Mouse (Mus musculus) forebrain, embryonic 13.5 days (tissue): ENCODE data around the gene Dapp1. TPM values are rescaled to one million over a fixed set of nuclear protein-coding genes. Genes with fewer than 3 reads are reported as not detected.

Experiments used
- ATAC-seq: fragments of 200-750 bp; cut with Nextera tagmentation; 2 replicates; pipeline ENCODE4 v1.8.0; 2017
- H3K27ac ChIP-seq: fragments of 300-500 bp; sonication (generic); 2 replicates; pipeline ENCODE4 v1.5.1; 2015; ENCODE audit warnings: inconsistent platforms, mild to moderate bottlenecking, moderate library complexity
- H3K27me3 ChIP-seq: fragments of 300-500 bp; sonication (generic); 2 replicates; pipeline ENCODE4 v1.6.1; 2015; ENCODE audit warnings: mild to moderate bottlenecking, inconsistent platforms
- H3K36me3 ChIP-seq: fragments of 300-500 bp; sonication (generic); 2 replicates; pipeline ENCODE4 v1.6.1; 2015; ENCODE audit warnings: mild to moderate bottlenecking, inconsistent platforms; ENCODE audit not compliant: poor library complexity, severe bottlenecking
- H3K4me1 ChIP-seq: fragments of 300-500 bp; sonication (generic); 2 replicates; pipeline ENCODE4 v1.6.1; 2015; ENCODE audit warnings: inconsistent platforms
- H3K4me2 ChIP-seq: fragments of 300-500 bp; sonication (generic); 2 replicates; pipeline ENCODE4 v1.6.1; 2015; ENCODE audit warnings: inconsistent platforms, mild to moderate bottlenecking, moderate library complexity
- H3K4me3 ChIP-seq: fragments of 300-500 bp; sonication (generic); 2 replicates; pipeline ENCODE4 v1.5.1; 2015; ENCODE audit warnings: mild to moderate bottlenecking, inconsistent platforms
- H3K9ac ChIP-seq: fragments of 300-500 bp; sonication (generic); 2 replicates; pipeline ENCODE4 v1.6.1; 2015; ENCODE audit warnings: mild to moderate bottlenecking, inconsistent platforms
- H3K9me3 ChIP-seq: fragments of 300-500 bp; sonication (generic); replicated peaks from 2 replicates; pipeline ENCODE4 v1.6.1; 2016; ENCODE audit warnings: inconsistent platforms
- WGBS: fragments of 180-500 bp; shearing (Covaris S2); methylation state at CpG from one replicate; pipeline ENCODE4 v1.1.7; 2015; 5-methylcytosine and 5-hydroxymethylcytosine counted together
- polyA plus RNA-seq: library from polyadenylated mRNA; unstranded; fragments of >200 nt; fragmentation: Nextera tagmentation; extraction: Ambion mirVana; gene quantifications from 2 replicates; pipeline ENCODE4 v1.2.1, GENCODE M21; 2015

Dapp1 gene
- polyA plus RNA-seq, 1 experiment from 2014 or later, result 3.9 TPM

DNA sequence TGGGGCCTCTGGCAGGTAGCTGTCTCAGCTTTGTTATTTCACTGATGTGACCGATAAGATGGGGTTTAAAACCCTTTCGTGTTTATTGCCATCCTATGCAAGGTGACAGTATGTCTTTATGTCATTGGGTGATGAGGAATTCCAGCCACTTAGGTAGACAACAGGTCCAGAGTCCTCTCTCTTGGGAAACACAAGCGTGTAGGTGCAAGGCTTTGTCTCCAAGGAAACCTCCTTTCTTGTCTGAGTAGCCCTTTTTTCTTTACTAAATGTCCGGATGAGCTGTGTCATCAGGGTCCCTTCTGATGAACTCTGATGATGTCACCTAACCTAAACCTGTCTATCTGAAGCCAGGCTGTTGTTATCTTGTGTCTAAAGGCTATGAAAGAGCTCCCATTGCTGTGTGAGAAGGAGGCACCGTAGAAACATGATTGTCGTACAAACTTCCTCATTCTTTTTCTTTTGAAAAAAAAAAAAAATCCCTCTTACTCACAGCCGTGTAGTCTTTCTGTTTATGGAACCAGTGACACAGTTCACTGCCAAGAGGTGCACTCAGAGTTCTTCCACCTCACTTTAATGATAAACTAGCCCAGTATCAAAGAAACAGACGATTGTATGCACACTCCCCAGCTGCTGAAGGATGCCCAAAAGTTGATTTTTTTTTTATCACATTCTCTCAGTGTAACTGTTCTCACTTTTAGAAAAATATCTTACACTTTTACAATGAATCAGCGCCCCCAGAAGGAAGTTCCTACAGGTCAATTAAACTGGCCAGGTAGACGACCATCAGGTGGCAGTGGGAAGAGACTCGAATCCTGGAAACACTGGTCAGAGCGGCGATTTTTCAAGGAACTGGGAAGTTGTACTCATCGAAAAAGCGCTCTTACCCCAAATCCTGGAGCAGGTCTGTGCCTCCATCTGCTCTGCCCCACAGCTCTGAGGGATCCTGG lies 637 bp downstream of the Dapp1 start:
- Histone ChIP-seq H3K27ac (no peak overlapping the region), H3K4me3 (peak overlapping the region; percentile 25), H3K36me3 (no peaks in the 10 kb centered on the region), H3K9ac (peak overlapping the region; percentile 64), H3K4me1 (peaks cover 24% of the 10 kb centered on the region), H3K4me2 (peak overlapping the region; percentile 55), H3K9me3 (no peaks in the 10 kb centered on the region), H3K27me3 (no peaks in the 10 kb centered on the region)
- 32% methylated on average over 15 of the region's 15 CpGs for WGBS
- no peak for ATAC-seq

DNA sequence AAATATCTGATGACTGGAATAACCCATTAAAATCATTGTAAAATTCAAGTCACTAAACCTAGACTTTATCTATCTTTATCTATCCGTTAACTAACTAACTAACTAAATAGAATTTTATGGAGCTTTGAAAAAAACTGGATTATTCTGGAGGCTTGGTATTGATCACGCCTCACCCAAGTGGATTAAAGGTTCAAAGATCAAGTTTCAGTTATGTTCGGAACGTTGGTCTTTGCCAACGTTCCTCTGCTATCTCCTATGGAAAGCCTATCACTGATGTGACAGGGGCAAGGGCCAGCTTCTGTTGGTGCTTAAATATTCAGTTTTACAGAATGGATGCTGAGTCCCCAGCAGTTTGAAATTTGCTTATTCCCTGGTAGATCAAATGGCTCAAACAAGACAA lies 3.1 kb downstream of the Dapp1 start:
- no peak overlapping the region for H3K9ac ChIP-seq
- peaks cover 24% of the 10 kb centered on the region for H3K4me1 ChIP-seq
- ATAC-seq, result no peak
- no peak overlapping the region for H3K4me3 ChIP-seq
- no peak overlapping the region for H3K27ac ChIP-seq
- no peak overlapping the region for H3K4me2 ChIP-seq
- WGBS, result 59% methylated on average over 5 of the region's 5 CpGs
- H3K27me3 ChIP-seq, result no peaks in the 10 kb centered on the region
- no peaks in the 10 kb centered on the region for H3K36me3 ChIP-seq
- H3K9me3 ChIP-seq, result no peaks in the 10 kb centered on the region

DNA sequence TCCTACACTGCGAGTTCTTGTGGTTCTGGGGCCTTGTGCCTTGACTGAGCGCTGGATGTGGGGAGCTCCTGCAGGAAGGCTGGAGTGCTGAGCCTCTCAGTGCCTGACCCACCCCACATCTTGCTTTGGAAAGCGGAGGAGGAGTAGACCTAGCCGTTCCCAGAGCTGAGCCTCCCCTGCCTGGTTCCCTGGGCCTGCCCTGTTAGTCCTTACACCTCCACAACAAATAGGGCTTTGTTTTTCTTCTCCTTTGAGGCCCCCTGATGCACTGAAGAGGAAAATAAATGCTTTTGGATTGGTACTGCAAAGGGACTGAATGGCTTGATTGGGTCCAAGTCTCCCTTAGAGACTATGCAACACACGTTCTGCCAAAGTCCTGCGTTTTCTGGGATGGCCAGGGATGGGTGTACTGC lies 3.7 kb downstream of the Dapp1 start:
- ATAC-seq, result peak; percentile 87
- H3K4me3 ChIP-seq, result no peak overlapping the region
- H3K9me3 ChIP-seq, result no peaks in the 10 kb centered on the region
- 12% methylated on average over 6 of the region's 6 CpGs for WGBS
- no peak overlapping the region for H3K9ac ChIP-seq
- H3K4me2 ChIP-seq, result peak overlapping the region; percentile 2; the same call in 1 of the 2 replicates
- H3K27me3 ChIP-seq, result no peaks in the 10 kb centered on the region
- H3K27ac ChIP-seq, result peak overlapping the region; percentile 62
- peaks cover 24% of the 10 kb centered on the region for H3K4me1 ChIP-seq
- no peaks in the 10 kb centered on the region for H3K36me3 ChIP-seq

DNA sequence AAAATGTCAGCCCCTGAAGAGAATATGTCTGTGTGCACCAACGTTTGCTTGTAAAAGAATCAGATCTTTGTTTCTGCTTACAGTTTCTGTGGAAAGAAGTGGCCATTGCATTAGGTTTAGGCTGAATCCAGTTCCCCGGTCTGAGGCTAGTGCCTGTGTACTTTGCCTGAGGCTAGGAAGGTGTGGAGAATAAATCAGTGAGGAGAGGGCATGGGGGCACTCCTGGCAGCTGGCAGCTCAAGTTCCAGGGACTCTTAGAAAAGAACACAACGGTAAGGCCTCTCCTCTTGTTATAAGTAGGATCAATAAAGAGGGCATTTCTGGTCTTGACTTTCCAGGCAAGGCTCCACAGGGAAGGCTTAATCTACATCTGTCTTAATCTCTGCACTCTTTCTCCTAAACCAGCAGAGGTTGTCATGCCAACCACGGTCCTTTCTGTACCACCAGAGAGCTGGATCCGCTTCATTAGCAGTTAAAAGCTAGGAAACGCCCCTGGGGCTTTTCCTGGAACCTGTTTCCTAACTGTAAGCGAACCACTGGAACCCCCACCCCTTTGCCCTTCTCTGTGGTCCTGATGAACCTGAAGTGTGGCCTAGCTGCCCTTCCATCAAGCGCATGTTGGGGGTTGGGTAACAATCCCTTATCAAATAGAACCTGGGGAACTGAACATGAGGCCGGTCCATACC lies 4.3 kb downstream of the Dapp1 start:
- Histone ChIP-seq H3K4me3 (no peak overlapping the region), H3K36me3 (no peaks in the 10 kb centered on the region), H3K27ac (peak overlapping the region; percentile 62), H3K4me1 (peaks cover 24% of the 10 kb centered on the region), H3K9ac (no peak overlapping the region), H3K27me3 (no peaks in the 10 kb centered on the region), H3K4me2 (peak overlapping the region; percentile 2; the same call in 1 of the 2 replicates), H3K9me3 (no peaks in the 10 kb centered on the region)
- 15% methylated on average over 9 of the region's 9 CpGs for WGBS
- ATAC-seq, result peak; percentile 62

DNA sequence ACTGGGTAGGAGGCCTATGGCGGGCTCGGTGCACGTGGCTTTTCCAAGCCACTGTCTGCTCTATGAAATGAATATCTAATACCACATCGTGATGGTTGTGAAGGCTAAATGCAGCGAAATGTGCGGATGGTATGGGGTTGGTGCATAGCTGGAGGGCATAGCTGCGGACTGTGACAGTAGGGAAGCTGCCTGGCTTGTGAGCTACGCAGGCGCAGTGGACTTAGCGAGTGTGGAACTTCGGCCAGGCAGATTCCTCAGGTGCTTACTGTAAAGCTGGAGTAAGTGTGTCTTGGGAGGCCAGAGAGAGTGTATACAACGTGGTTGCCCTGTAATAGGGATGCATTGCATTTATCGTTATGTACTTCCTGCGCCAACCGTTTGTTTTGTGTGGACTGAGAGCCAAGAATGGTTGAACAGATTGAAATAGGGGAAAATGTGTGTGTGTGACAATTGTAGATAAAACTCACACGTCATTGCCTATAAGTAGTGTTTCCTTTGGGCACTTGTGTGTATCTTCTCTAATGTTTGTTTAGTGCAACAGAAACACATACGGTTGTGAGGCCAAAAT lies 5.4 kb downstream of the Dapp1 start:
- no peak for ATAC-seq
- Histone ChIP-seq H3K9ac (no peak overlapping the region), H3K27me3 (no peaks in the 10 kb centered on the region), H3K4me1 (peaks cover 18% of the 10 kb centered on the region), H3K4me3 (no peak overlapping the region), H3K9me3 (no peaks in the 10 kb centered on the region), H3K27ac (no peak overlapping the region), H3K36me3 (no peaks in the 10 kb centered on the region), H3K4me2 (no peak overlapping the region)
- WGBS, result 91% methylated on average over 17 of the region's 17 CpGs

DNA sequence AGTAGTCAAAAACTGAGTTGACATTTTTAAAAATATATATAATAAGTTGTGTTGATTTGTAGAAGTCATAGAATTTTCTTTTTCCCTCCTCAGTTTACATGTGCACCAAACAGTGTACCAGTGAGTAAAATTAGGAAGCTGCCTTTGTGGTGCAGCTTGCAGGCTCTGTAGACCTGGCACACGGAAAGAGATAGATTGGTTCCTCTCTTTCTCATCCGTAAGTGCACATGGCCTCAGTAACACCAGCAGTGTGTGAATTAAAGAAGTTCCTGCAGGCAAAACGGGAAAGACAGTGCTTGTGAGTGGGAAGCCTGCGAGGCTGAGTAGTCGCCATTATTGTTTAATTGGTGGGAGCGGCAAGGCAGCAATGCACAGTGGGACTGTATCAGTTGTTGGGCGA lies 5.9 kb downstream of the Dapp1 start:
- peaks cover 13% of the 10 kb centered on the region for H3K4me1 ChIP-seq
- 81% methylated on average over 7 of the region's 7 CpGs for WGBS
- no peak overlapping the region for H3K4me2 ChIP-seq
- H3K36me3 ChIP-seq, result no peaks in the 10 kb centered on the region
- H3K9ac ChIP-seq, result no peak overlapping the region
- ATAC-seq, result no peak
- H3K4me3 ChIP-seq, result no peak overlapping the region
- H3K9me3 ChIP-seq, result no peaks in the 10 kb centered on the region
- no peak overlapping the region for H3K27ac ChIP-seq
- no peaks in the 10 kb centered on the region for H3K27me3 ChIP-seq

DNA sequence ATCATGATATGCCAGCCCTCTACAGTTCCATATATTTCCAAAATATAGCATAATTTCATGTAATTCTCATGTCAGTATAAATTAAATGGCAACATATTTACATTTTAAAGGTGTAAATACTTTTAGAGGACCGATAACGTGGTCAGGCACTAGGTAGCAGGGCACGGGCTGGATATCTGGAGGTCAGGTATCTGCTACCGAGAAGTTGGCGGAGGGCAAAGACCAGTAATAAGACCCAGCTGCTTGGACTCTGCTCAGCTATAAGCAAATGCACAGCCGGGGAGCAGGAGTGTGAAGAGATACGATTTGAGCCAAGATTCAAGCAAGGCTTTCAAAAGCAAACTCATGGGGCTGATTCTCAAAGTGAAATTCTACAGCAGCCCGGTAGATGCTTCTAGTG lies 7.0 kb downstream of the Dapp1 start:
- Histone ChIP-seq H3K9me3 (no peaks in the 10 kb centered on the region), H3K4me3 (no peak overlapping the region), H3K4me2 (no peak overlapping the region), H3K27ac (no peak overlapping the region), H3K36me3 (no peaks in the 10 kb centered on the region), H3K9ac (no peak overlapping the region), H3K4me1 (peaks cover 11% of the 10 kb centered on the region), H3K27me3 (no peaks in the 10 kb centered on the region)
- 95% methylated on average over 8 of the region's 8 CpGs for WGBS
- ATAC-seq, result no peak

DNA sequence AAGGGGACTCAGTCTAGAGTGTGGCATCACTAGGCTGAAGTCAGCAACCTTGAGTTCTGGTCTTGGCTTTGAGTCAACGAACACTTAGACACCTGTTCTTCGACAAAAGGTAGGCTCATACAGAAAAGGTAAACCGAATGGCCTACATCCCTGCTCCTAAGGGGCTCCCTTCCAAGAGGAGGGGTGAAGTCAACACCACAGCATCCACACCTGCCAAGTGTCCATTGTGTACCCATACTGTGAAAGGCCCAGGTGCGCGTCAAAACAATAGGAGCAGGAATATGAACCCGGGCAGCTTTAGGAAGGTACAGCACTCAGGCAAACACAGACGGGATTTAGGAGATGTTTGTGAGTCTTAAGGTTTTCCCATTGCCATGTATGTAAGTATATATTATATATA lies 8.4 kb downstream of the Dapp1 start:
- Histone ChIP-seq H3K9ac (no peak overlapping the region), H3K4me1 (peaks cover 11% of the 10 kb centered on the region), H3K4me3 (no peak overlapping the region), H3K36me3 (no peaks in the 10 kb centered on the region), H3K27me3 (no peaks in the 10 kb centered on the region), H3K9me3 (no peaks in the 10 kb centered on the region), H3K4me2 (no peak overlapping the region), H3K27ac (no peak overlapping the region)
- ATAC-seq, result no peak
- WGBS, result 93% methylated on average over 7 of the region's 7 CpGs

DNA sequence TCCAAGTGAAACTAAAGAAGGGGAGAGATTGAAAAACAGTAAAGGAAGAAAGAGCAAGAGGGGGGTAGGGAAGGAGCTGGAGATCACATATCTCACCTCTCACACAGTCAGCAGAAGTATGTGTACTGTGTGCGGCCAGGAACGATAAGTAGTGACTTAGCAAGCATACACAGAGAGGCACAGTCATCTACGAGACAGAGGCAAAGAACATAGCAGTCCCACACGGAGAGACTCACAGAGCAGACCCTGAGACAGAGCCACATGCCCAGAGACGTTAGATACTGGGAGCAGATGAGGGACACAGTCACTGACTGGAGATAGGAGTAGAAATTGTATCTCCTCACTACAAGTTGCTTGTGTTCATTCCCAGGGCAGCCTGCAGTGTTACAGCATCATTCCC lies 9.1 kb downstream of the Dapp1 start:
- Histone ChIP-seq H3K4me1 (peaks cover 5% of the 10 kb centered on the region), H3K4me2 (no peak overlapping the region), H3K27me3 (no peaks in the 10 kb centered on the region), H3K36me3 (no peaks in the 10 kb centered on the region), H3K4me3 (no peak overlapping the region), H3K9ac (no peak overlapping the region), H3K9me3 (no peaks in the 10 kb centered on the region), H3K27ac (no peak overlapping the region)
- 84% methylated on average over 5 of the region's 5 CpGs for WGBS
- ATAC-seq, result no peak

DNA sequence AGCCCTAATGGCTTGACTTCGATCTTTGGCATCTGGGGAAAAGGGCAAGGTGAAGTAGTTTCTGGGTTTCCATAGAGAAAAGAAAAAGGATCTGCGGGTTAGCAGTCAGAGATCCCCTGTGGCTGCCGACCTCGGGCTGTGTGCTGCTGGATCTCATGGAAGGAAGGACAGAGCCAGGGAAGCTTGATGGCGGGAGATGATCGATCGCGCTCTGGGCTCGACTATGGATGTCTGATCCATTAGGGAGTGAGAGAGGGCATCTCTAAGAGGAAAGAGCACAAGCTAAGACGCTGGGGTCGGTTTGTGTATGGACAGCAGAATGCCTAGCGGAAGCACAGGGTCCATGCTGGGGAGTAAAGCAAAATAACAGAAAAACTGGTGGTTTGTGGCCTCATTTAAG lies 11.4 kb downstream of the Dapp1 start:
- Histone ChIP-seq H3K9me3 (no peaks in the 10 kb centered on the region), H3K4me1 (no peaks in the 10 kb centered on the region), H3K27me3 (no peaks in the 10 kb centered on the region), H3K27ac (no peak overlapping the region), H3K9ac (no peak overlapping the region), H3K36me3 (no peaks in the 10 kb centered on the region), H3K4me3 (no peak overlapping the region), H3K4me2 (peak overlapping the region; percentile 30)
- WGBS, result 50% methylated on average over 12 of the region's 12 CpGs
- ATAC-seq, result peak; percentile 41; the same call in 1 of the 2 replicates

DNA sequence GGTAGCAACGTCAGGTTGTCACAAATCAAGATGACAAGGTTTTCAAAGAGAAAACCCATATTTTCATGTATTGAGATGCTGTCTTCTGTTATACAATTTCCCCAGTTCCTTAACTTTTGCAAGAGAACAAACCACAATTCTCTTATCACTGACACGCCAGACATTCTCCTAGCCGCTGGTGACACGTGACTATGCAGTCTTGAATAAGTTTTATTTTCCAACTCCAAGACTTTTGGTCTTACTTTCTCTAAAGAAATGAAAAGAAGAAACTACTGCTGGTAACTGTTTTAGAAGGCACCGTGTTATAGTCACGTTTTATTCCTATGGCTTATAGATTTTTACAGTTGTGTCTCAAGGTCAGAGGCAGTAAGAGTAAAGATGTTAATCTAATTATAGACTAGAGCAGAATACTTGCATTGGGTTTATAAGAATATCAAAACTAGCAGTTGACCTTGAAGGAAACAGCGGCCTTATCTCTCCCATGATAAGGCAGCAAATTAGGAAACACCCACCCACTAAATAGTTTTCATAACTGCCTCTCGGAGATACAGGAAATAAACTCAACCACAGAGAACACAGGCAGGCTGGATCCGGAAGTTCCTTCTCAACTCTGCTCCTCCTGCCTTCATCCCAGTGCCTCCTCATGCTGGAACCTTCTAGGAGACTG lies 12.4 kb downstream of the Dapp1 start:
- Histone ChIP-seq H3K27ac (no peak overlapping the region), H3K4me1 (no peaks in the 10 kb centered on the region), H3K36me3 (no peaks in the 10 kb centered on the region), H3K4me2 (no peak overlapping the region), H3K9me3 (no peaks in the 10 kb centered on the region), H3K27me3 (no peaks in the 10 kb centered on the region), H3K9ac (no peak overlapping the region), H3K4me3 (no peak overlapping the region)
- ATAC-seq, result no peak
- WGBS, result 92% methylated on average over 9 of the region's 9 CpGs
